Mouse (Mus musculus): ENCODE measurements around the gene Vmn2r118.

Vmn2r118 gene

GRCm38 (mm10) chr17:55625092-55625491, at the start of gene Vmn2r118:
Gene Vmn2r118, minus strand, starts transcription at chr17:55625192.
- DNase-seq = no peak

- no peak for DNase-seq
Measured at GRCm38 (mm10) chr17:55661099-55661498, 36.1 kb upstream of the Vmn2r118 start.

- no peak for DNase-seq
Measured at GRCm38 (mm10) chr17:55590838-55591237, 34.2 kb downstream of the Vmn2r118 start.

- DNase-seq = no peak
Measured at GRCm38 (mm10) chr17:55561774-55562173, 63.2 kb downstream of the Vmn2r118 start.

GRCm38 (mm10) chr17:55548476-55548875, 76.5 kb downstream of the Vmn2r118 start:
- DNase-seq = no peak
